10 mouse cellular contexts compared by ENCODE assay signal in the genomic region with DNA sequence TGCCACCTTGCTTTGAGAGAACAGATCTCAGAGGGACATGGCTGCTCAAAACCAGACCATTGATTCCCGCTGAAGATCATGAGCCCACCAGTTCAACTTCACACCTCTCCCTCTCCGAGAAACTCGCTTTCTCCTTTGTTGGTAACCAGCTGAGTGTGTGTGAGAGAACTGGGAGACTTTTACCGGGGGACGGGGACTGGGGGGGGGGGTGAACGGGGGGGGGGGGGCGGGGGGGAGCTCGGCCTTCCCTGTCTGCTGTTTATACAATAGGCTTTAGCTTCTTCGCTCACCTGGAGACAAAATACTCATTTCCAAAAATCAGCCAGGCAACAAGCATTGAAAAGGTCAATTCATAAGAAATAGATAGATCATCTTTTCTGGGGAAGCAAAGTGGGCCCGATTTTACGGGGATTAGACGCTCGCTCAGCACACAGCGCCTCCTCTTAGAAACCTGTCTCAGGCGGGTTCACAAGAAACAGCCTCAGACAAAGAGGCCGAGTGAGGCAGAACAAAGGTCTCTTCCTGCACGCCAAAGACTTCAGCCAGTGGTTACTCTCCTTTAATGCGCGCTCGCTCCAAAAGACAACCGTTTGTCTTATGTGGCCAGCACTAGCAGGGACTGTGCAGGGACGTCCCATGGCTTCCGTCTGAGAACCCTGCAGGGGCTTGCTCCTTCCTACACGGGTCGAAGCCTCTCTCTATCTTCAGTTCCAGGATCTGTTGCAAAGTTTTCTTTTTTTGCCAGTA.
DNase-seq lines count a peak whose midpoint lies in the region; ATAC-seq and TF ChIP-seq lines count a peak whose summit lies in the region.
"Had no signal": no experiment of that assay in that cellular context is flagged by ENCODE, and none has a peak within 500 bp of the region (broad histone marks: within the 10 kb centered on the region; RNA-seq: fewer than 3 reads in every experiment).

No protein-coding gene starts in this region.

- no peak; the same call in 1 of the 2 replicates for ATAC-seq in forebrain, postnatal 0 days
- ATAC-seq in neural tube, embryonic 15.5 days (ENCODE audit: low FRiP score), result no peak

- 8% methylated on average over 24 of the region's 25 CpGs for WGBS in forebrain, postnatal 0 days
- 4% methylated on average over 21 of the region's 25 CpGs for WGBS in neural tube, embryonic 15.5 days

- no peak overlapping the region for H3K9ac ChIP-seq in forebrain, postnatal 0 days
- no peak overlapping the region for H3K9ac ChIP-seq in neural tube, embryonic 15.5 days (replicated peaks)

- peak; percentile 20 for DNase-seq in kidney, adult 18-20 months
- DNase-seq in kidney, adult 11 months, result no peak
- no peak for DNase-seq in forebrain, postnatal 0 days
- DNase-seq in kidney, postnatal 25 days, result peak; percentile 27 to 49
- no peak for DNase-seq in layer of hippocampus, postnatal 10 days (ENCODE audit: low spot score in 2 of 2)
- no peak for DNase-seq in cerebellum, postnatal 4 days (ENCODE audit: low spot score in 2 of 2)
- DNase-seq in adrenal gland, adult (ENCODE audit: inconsistent age in 2 of 2, low spot score in 1 of 2), result no peak
- DNase-seq: cerebellum, adult 11 months; thymus, postnatal 25 days had no signal

- peak overlapping the region; percentile 8 for H3K4me2 ChIP-seq in forebrain, postnatal 0 days (ENCODE audit: low read depth)
- peak overlapping the region; percentile 40 for H3K4me2 ChIP-seq in neural tube, embryonic 15.5 days

- no peak for TF ChIP-seq CTCF in forebrain, postnatal 0 days (IDR thresholded peaks at IDR 0.05; ENCODE audit: low read depth)

- no peak overlapping the region for H3K4me3 ChIP-seq in forebrain, postnatal 0 days (ENCODE audit: low read depth, low read length)
- H3K4me3 ChIP-seq in neural tube, embryonic 15.5 days (replicated peaks), result no peak overlapping the region

- no peaks in the 10 kb centered on the region for H3K9me3 ChIP-seq in forebrain, postnatal 0 days (ENCODE audit: low read length)
- no peaks in the 10 kb centered on the region for H3K9me3 ChIP-seq in neural tube, embryonic 15.5 days (replicated peaks)

- no peaks in the 10 kb centered on the region for H3K4me1 ChIP-seq in forebrain, postnatal 0 days (ENCODE audit: insufficient read depth)
- peaks cover 13% of the 10 kb centered on the region for H3K4me1 ChIP-seq in neural tube, embryonic 15.5 days

- no peaks in the 10 kb centered on the region for H3K36me3 ChIP-seq in forebrain, postnatal 0 days (ENCODE audit: insufficient read depth)
- H3K36me3 ChIP-seq in neural tube, embryonic 15.5 days, result no peaks in the 10 kb centered on the region

- no peak overlapping the region for H3K27ac ChIP-seq in forebrain, postnatal 0 days (ENCODE audit: low read depth, low read length)
- H3K27ac ChIP-seq in neural tube, embryonic 15.5 days (replicated peaks), result no peak overlapping the region

- H3K27me3 ChIP-seq in forebrain, postnatal 0 days (ENCODE audit: insufficient read depth, low read length), result no peaks in the 10 kb centered on the region
- no peaks in the 10 kb centered on the region for H3K27me3 ChIP-seq in neural tube, embryonic 15.5 days (replicated peaks)

Comparison
In these comparisons a context has a peak if more than half of its experiments do, and no peak if none do; other contexts are left out.
1. DNase-seq: peak in kidney, adult 18-20 months (single experiment) and kidney, postnatal 25 days (2 of 2); none in kidney, adult 11 months (single experiment), forebrain, postnatal 0 days (single experiment), layer of hippocampus, postnatal 10 days (0 of 2), cerebellum, postnatal 4 days (0 of 2) and adrenal gland, adult (0 of 2).